Mouse (Mus musculus): ENCODE results near the gene Muc13. TPM values are rescaled to one million over a fixed set of nuclear protein-coding genes. Genes with fewer than 3 reads are reported as not detected.
A peak's percentile ranks its signal among the peaks of the same experiment; 100 is the strongest.

Gene Muc13
- 0.11 and 2.1 TPM in 2 replicates for polyA plus RNA-seq (2015; fragmentation: Nextera tagmentation; extraction: Ambion mirVana)

GRCm38 (mm10) chr16:33793846-33794791, at the start of gene Muc13:
Gene Muc13, plus strand, starts transcription at chr16:33794037.
- no peaks in the 10 kb centered on the region for H3K27me3 ChIP-seq
- no peak for ATAC-seq (ENCODE audit: insufficient number of reproducible peaks, insufficient read depth, low FRiP score, low TSS enrichment, low read depth)
- WGBS, result 76% methylated on average over 10 of the region's 10 CpGs

GRCm38 (mm10) chr16:33744622-33745419, 49.0 kb upstream of the Muc13 start:
- ATAC-seq (ENCODE audit: insufficient number of reproducible peaks, insufficient read depth, low FRiP score, low TSS enrichment, low read depth), result no peak
- H3K4me1 ChIP-seq, result peaks cover 22% of the 10 kb centered on the region
- H3K4me3 ChIP-seq, result no peak overlapping the region
- H3K4me2 ChIP-seq, result no peak overlapping the region
- WGBS, result 57% methylated on average over 7 of the region's 7 CpGs
- peaks cover 12% of the 10 kb centered on the region for H3K36me3 ChIP-seq
- no peak overlapping the region for H3K9ac ChIP-seq
- no peaks in the 10 kb centered on the region for H3K27me3 ChIP-seq
- no peaks in the 10 kb centered on the region for H3K9me3 ChIP-seq
- no peak overlapping the region for H3K27ac ChIP-seq

More at GRCm38 (mm10) chr16:33793846-33794791, at the start of gene Muc13:
- no peak within 1 kb of the TSS for H3K4me3 ChIP-seq
- H3K4me2 ChIP-seq, result no peak within 1 kb of the TSS
- no peaks in the 10 kb centered on the region for H3K9me3 ChIP-seq
- H3K9ac ChIP-seq, result no peak within 1 kb of the TSS
- 0 out of 2 replicates have a peak, but pooled peaks cover 3% of the 10 kb centered on the region for H3K4me1 ChIP-seq
- H3K36me3 ChIP-seq, result no peaks in the 10 kb centered on the region
- H3K27ac ChIP-seq, result no peak within 1 kb of the TSS

DNA sequence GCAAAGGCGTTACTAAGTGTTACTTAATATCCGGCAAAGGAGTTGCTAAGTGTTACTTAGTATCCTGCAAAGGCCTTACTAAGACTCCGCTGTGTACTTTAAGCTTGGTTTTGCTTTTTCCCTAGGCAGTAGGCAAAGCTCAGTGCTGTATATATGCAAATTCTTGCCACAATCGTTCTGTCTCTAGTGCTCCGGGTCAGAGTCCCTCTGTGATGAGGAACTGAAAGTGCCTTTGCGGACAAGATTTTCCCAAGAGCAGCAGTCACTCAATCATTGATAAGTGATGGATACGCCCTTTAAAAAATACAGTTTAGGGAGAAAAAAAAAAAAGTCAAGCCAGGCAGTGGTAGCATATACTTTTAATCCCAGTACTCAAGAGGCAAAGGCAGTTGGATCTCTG, 48.4 kb upstream of the Muc13 start:
- no peak overlapping the region for H3K4me3 ChIP-seq
- WGBS, result 85% methylated on average over 7 of the region's 7 CpGs
- no peak for ATAC-seq (ENCODE audit: insufficient number of reproducible peaks, insufficient read depth, low FRiP score, low TSS enrichment, low read depth)

DNA sequence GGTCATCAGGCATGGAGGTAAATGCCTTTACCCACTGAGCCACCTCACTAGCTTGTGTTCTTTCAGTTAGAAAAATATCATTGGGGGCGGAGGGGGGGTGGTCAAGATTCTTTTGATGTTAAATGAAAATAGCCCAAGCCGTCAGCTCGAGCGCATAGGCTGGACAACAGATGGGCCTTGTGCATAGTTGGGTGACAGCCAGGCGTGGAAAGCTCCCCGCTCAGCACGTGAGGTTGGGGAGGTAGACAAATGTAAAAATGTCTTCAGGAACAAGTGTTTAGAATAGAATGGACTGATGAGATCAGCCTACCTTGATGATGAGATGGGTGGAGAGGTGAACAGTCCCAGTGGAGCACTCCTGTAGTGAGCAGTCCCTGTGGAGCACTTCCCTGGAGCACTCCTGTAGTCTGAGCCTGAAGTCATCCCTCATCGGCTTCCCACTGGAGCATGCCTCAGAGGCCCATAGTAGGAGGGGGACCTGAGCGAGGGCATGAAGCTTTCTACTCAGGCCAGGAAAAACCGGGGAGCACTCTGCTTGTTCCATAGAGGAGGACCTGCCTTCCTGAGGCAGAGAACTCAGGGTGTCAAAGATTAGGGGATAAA, 47.7 kb upstream of the Muc13 start:
- H3K9ac ChIP-seq, result no peak overlapping the region
- H3K27ac ChIP-seq, result no peak overlapping the region
- H3K36me3 ChIP-seq, result peaks cover 14% of the 10 kb centered on the region
- H3K4me2 ChIP-seq, result no peak overlapping the region
- no peaks in the 10 kb centered on the region for H3K27me3 ChIP-seq
- no peak overlapping the region for H3K4me3 ChIP-seq
- ATAC-seq (ENCODE audit: insufficient number of reproducible peaks, insufficient read depth, low FRiP score, low TSS enrichment, low read depth), result peak; percentile 52; the same call in 1 of the 2 replicates
- H3K4me1 ChIP-seq, result peaks cover 10% of the 10 kb centered on the region
- 89% methylated on average over 10 of the region's 10 CpGs for WGBS
- no peaks in the 10 kb centered on the region for H3K9me3 ChIP-seq

More for the DNA sequence above, 48.4 kb upstream of the Muc13 start:
- Histone ChIP-seq H3K27me3 (no peaks in the 10 kb centered on the region), H3K27ac (no peak overlapping the region), H3K4me1 (peaks cover 16% of the 10 kb centered on the region), H3K36me3 (peaks cover 12% of the 10 kb centered on the region), H3K9ac (no peak overlapping the region), H3K9me3 (no peaks in the 10 kb centered on the region), H3K4me2 (no peak overlapping the region)

- peaks cover 19% of the 10 kb centered on the region for H3K36me3 ChIP-seq
- H3K9ac ChIP-seq, result no peak overlapping the region
- H3K4me2 ChIP-seq, result no peak overlapping the region
- no peak overlapping the region for H3K27ac ChIP-seq
- no peak overlapping the region for H3K4me3 ChIP-seq
- WGBS, result 59% methylated on average over 7 of the region's 7 CpGs
- H3K4me1 ChIP-seq, result 0 out of 2 replicates have a peak, but pooled peaks cover 4% of the 10 kb centered on the region
- no peaks in the 10 kb centered on the region for H3K9me3 ChIP-seq
- no peak for ATAC-seq (ENCODE audit: insufficient number of reproducible peaks, insufficient read depth, low FRiP score, low TSS enrichment, low read depth)
- no peaks in the 10 kb centered on the region for H3K27me3 ChIP-seq
Measured at GRCm38 (mm10) chr16:33747346-33747954, 46.4 kb upstream of the Muc13 start.

DNA sequence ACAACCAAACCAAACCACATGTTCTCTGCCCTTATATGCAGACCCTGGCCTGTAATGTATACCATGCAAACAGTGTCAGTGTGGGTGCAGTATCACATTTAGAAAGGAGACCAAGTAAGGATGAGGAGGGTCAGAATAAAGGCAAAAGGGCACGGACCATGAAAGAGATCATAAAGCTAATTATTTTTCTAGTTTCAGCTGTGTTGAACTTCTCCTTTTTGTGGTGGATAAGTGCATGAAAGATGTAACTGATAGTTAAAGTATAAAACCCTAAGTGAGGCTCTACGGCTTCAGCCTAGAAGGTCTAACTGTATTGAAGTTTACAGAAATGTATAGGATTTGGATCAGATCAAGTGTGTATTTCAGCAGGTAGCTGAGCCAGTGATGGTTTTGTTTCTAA, 45.8 kb upstream of the Muc13 start:
- ATAC-seq (ENCODE audit: insufficient number of reproducible peaks, insufficient read depth, low FRiP score, low TSS enrichment, low read depth), result no peak
- no peak overlapping the region for H3K4me3 ChIP-seq
- WGBS, result 67% methylated on average over 2 of the region's 2 CpGs
- H3K27me3 ChIP-seq, result no peaks in the 10 kb centered on the region
- H3K9ac ChIP-seq, result no peak overlapping the region
- H3K9me3 ChIP-seq, result no peaks in the 10 kb centered on the region
- H3K4me2 ChIP-seq, result no peak overlapping the region
- H3K4me1 ChIP-seq, result 0 out of 2 replicates have a peak, but pooled peaks cover 4% of the 10 kb centered on the region
- H3K36me3 ChIP-seq, result peaks cover 18% of the 10 kb centered on the region
- H3K27ac ChIP-seq, result no peak overlapping the region

DNA sequence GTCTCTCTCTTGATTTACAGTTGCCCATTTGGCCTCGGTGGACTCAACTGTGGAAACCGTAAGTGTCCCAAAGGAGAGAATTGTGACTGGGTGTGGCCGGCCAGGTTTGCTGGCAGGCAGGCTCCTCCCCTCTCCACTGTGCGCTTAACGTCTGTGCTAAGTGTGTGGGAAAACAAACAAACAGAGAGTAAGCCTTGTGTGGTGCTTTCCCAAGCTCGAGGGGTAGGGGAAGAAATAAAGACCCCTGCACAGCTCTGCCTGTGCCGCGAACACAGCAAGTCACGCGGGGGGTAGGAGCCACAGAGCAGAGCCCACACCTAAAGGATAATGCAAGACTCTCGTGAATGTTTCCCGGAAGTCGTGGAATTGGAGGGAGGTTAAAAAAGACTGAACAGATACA, 42.7 kb upstream of the Muc13 start:
- Histone ChIP-seq H3K4me3 (no peak overlapping the region), H3K9ac (no peak overlapping the region), H3K36me3 (peaks cover 24% of the 10 kb centered on the region), H3K9me3 (no peaks in the 10 kb centered on the region), H3K4me2 (peak overlapping the region; percentile 34), H3K27me3 (no peaks in the 10 kb centered on the region), H3K4me1 (peaks cover 13% of the 10 kb centered on the region; the same call in 1 of the 2 replicates), H3K27ac (no peak overlapping the region)
- WGBS, result 35% methylated on average over 13 of the region's 13 CpGs
- ATAC-seq (ENCODE audit: insufficient number of reproducible peaks, insufficient read depth, low FRiP score, low TSS enrichment, low read depth), result no peak

DNA sequence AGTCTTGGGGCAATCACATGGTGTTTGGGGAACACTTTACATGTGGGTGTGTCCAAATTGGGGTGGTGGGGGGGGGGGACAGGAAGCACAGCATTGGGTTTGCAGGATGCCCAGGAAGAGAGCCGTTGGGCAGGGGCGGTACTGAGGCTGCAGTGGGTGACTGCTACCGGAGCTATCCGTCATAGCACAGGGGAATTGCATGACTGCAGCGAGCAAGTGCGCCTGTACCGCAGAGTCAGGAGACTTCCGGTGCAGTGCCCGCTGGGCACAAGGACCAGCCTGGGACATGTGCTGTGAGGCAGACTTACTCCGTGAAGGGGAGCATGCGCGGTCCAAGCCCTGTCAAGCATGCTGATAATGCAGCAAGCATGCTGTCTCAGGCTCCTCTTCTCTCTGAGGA, 42.2 kb upstream of the Muc13 start:
- Histone ChIP-seq H3K4me3 (no peak overlapping the region), H3K4me2 (peak overlapping the region; percentile 34), H3K27me3 (no peaks in the 10 kb centered on the region), H3K4me1 (peaks cover 14% of the 10 kb centered on the region; the same call in 1 of the 2 replicates), H3K9me3 (no peaks in the 10 kb centered on the region), H3K27ac (no peak overlapping the region), H3K36me3 (peaks cover 26% of the 10 kb centered on the region), H3K9ac (no peak overlapping the region)
- WGBS, result 61% methylated on average over 12 of the region's 12 CpGs
- no peak for ATAC-seq (ENCODE audit: insufficient number of reproducible peaks, insufficient read depth, low FRiP score, low TSS enrichment, low read depth)

- Histone ChIP-seq H3K27me3 (no peaks in the 10 kb centered on the region), H3K36me3 (peaks cover 26% of the 10 kb centered on the region), H3K4me3 (no peak overlapping the region), H3K27ac (no peak overlapping the region), H3K4me2 (no peak overlapping the region), H3K9ac (no peak overlapping the region), H3K9me3 (no peaks in the 10 kb centered on the region), H3K4me1 (peaks cover 14% of the 10 kb centered on the region; the same call in 1 of the 2 replicates)
- no peak for ATAC-seq (ENCODE audit: insufficient number of reproducible peaks, insufficient read depth, low FRiP score, low TSS enrichment, low read depth)
- 85% methylated on average over 8 of the region's 8 CpGs for WGBS
Measured at GRCm38 (mm10) chr16:33752904-33753578, 40.8 kb upstream of the Muc13 start.

DNA sequence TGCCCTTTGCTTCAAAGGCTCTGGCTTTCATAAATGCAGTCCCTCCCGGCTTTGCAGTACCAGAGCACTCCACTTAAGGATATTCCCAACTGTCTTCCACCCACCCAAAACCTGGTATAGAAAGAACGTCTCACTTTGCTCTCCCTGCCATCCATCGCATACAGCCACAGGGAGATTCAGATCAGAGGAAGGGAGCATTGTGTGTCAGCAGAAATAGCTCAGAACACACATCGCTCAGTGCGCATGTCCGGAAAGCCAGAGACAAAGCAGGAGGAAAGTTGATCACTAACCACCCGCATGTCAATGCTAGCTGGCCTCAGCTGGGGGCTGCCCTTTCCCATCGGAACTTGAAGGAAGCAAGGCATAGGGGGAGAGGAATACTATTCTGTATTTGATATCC, 38.5 kb upstream of the Muc13 start:
- Histone ChIP-seq H3K4me3 (no peak overlapping the region), H3K4me2 (peak overlapping the region; percentile 30; the same call in 1 of the 2 replicates), H3K36me3 (peaks cover 26% of the 10 kb centered on the region), H3K27me3 (no peaks in the 10 kb centered on the region), H3K9me3 (no peaks in the 10 kb centered on the region), H3K9ac (no peak overlapping the region), H3K27ac (no peak overlapping the region), H3K4me1 (peaks cover 15% of the 10 kb centered on the region)
- WGBS, result 65% methylated on average over 8 of the region's 8 CpGs
- no peak for ATAC-seq (ENCODE audit: insufficient number of reproducible peaks, insufficient read depth, low FRiP score, low TSS enrichment, low read depth)
